Mouse (Mus musculus): ENCODE data around the gene Zfp385a.

The Zfp385a gene

DNA sequence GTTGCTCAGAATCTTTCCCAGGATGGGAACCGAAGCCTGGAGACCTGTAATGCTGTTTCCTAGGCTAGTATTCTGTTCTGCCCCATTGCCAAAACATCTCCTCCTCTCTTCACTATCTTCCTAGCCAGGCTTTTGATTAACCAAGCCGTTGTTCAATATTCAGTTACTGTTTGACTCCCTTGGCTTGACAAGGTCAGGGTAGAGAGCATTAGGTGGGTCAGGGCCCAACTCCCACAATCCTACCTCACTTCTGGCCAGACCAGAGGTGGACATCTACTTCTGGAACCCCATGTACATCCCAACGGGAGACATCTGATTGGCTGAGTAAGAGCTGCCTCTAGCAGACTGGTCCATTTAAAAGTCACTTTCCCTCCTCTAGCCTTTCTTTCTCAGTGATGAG, 23.1 kb upstream of the Zfp385a start:
- no peak for DNase-seq (ENCODE audit: low spot score)

DNA sequence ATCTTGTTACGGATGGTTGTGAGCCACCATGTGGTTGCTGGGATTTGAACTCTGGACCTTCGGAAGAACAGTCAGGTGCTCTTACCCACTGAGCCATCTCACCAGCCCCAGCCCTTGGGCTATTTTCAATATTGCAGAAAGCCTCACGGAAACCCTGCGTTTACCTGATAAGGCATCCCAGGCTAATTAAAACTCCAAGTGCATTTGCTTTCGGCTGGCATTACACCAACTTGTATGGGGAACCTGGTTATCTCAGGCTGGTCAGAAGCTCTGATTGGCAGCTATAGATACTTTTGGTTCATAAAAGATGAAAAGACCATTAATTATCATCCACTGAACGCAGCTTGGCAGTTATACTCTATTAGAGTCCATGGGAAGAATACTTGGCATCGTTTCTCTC, 22.4 kb upstream of the Zfp385a start:
- DNase-seq (ENCODE audit: low spot score) = no peak

DNA sequence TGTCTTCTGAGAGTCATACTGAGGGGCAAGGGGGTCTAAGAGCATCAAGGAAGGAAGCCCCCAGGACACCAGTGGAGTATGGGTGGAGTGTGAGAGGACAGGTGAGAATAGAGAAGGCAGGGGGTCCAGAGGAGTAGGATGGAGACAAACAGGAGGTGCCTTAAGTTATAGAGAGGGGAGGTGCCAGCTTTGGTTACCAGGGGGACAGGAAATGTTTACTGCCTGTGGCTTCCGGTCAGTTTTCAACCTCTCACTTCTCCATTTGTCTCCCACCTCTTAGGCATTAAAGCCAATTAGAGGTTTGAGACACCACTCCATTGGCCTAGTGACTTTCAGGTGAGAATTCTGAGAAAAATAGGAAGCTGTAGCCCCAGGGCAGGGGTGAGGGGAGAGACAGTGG, 21.4 kb upstream of the Zfp385a start:
- DNase-seq (ENCODE audit: low spot score) = no peak

DNA sequence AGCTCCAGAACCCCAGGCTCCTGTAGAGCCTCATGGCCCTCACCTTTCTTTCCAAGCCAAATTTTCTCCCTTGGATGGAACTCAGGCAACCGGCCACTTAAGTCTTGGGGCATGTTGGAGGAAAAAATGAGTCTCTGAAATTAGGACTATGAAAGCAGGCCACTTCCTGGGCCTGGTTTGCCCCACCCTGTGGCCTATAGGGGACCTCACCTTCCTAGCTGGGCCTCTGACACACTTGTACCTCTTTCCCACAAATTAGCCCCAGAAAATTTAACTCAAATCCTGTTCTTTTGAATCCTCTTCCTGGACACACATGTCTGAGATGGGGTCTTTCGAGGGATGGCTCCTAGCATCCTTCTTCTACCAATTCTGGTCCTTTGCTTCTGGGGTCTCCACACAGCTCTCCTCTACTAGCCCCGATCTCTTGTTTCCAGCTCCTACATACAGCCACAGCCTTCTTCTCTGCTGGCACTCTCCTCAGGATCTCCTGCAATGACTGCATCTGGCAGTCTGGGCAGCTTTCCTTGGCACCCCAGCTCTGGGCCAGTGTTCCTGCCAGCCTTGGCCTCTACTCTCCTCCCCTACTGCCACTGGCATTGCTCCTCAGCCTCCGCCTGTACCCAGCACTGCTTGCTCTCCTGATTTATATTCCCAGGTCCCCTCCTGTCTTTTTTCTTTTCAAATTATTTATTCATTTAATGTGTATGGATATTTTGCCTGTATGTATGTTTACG, 20.1 kb upstream of the Zfp385a start:
- no peak for DNase-seq (ENCODE audit: low spot score)

DNA sequence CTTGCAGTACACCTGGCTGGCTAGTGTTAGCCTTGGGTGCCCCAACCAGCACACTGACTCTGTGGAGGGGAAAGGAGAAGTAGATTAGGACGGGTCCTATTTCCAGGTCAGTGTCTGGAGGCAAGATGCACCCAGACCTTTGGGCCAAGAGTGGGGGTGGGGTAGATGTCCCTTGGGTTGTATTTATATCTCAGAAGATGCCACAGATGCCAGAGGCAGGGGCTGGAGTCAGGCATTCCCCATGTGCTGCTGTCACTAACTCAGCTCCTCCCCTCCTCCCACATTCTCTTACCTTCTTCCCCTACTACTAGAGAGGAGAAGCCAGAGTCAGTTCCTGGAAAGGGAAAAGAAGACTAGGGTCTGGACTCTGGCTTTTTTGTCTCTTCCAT, 19.2 kb upstream of the Zfp385a start:
- DNase-seq (ENCODE audit: low spot score) = no peak

DNA sequence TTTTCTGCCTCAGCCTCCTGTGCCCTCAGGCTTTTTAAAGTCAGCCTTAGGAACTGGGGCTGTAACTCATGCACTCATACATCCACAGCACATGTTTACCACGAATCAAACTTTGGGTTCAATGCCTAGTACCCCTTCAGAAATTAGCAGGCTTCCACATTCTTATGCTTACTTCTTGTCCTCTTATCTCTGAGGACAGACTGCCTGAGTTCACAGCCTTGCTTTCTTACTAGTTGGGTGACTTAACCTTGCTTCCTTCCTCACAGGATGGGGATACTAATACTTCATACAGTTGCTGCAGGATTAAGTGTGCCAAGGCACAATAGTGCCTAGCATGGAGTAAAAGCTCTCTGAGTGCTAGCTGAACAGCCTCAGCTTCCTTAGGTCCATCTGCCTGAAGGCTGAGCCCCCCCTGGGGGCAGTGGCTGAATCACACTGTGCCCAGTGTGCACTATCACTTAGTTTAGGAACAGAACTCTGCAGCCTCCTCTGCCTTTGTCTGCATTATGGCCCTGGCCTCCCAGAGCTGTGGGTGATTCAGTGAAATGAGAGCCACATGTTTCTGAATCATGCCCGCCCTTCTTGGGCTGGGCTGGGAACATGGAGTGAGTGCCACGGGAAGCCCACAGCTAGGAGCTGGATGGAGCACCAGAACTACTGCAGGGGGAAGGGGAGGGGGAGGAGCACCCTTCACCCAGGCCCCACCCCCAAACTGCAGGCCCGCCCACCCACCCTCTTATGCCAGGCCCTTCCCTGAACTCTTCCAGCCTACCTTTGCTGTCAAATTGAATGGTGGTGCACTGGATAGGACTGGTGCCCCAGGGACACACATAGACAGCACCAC, 18.6 kb upstream of the Zfp385a start:
- no peak for DNase-seq (ENCODE audit: low spot score)

DNA sequence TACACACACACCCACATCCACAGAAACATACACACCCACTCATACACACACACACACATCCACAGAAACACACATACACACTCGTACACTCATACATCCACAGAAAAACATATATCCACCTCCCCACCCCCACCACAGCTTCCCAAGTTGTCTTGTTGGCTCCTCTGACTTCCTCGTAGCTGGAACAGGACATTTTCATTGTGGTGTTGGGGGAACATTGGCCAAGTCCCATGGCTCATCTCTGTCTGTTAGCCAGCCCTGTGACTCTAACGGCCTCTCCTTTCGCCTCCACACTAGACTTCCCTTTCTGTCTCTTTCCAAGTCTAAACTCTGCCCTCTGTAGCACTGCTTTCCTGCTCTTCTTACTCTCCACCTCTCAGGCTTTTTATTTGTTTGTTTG, 17.9 kb upstream of the Zfp385a start:
- no peak for DNase-seq (ENCODE audit: low spot score)

DNA sequence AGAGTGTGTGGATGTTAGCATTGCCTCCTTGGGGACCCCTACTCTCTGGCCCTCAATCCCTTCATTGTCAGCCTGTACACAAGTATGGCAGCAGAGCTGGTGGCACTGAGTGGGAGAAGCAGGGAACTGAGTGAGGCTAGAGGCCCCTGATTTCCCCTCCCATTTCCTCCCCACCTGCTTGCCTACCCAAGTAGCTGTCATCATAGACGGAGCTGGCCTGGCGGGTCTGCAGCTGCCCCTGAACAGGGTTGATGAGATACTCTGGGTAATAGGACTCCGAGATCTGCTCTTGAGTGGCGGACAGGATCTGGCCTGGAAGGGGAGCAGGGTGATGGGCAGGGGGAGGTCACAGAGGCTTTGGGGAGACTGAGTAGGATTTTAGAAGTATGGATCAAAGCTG, 16.2 kb upstream of the Zfp385a start:
- DNase-seq (ENCODE audit: low spot score) = no peak

DNA sequence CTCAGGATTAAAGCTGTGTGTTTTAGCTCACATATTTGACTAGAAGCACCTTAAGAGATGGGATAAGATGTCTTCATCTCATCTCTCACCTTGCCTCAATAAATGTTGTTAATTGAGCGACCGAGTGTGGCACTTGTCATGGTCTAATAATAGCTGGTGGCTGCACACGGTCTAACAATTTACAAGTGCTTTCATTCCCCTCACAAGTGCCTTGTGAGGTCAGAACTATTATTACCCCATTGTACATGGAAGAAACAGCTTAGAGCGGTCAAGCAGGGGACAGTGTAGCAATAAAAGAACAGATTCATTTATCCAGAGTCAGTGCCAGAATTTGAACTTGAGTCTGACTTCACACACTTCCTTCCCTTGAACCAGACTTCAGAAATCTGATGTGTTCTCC, 15.5 kb upstream of the Zfp385a start:
- DNase-seq (ENCODE audit: low spot score) = no peak

DNA sequence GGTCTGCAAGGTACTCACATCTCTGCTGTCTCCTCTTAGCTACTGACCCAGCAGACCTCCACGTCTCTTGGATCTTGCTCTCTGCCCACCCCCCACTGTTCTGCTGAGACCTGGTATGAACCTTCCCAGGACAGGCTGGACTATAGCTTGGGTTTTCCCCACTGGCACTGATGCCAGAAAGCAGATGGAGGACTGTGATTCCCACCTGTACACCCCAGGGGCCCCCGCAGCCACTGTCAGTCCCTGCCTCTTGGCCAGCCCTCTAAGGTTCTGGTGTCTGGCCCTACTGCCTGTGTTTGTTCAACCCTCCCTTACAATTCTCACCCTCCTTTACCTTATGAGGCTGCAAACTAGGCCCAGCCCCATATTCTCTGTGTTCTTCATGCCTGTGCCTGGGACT, 14.8 kb upstream of the Zfp385a start:
- no peak for DNase-seq (ENCODE audit: low spot score)

DNA sequence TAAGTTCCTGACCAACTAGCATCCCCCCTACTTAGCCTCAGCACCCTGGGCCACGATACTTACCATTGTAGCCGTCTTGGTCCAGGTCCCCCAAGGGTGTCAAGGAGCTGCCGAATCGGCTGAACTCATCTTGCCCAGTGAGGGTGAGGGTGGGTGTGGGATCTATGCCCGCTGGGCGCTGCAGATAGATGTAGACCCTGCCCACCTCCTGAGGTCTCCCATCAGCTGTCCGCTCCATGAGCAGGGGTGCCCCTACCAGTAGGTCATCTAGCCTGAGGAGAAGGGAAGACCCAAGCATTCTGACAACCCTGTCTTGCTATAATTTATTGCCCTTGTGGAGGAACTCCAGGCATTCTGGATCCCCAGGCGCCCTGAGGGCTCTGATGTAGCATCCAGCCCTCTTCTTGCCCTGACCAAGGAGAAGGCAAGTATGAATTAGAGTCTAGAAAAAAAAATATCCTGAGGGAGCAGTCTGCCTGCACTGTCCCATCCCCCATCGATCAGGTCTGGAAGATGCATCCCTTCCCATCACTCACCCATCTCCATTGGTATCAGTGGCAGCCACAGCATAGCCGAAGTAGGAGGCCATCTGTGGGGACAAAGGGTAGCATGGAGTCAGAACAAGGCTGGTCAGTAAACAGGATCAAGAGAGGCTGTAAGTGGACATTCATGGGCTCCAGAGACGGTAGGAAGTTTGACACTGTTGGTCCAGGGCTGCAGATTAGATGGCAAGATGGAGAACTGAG, 13.8 kb upstream of the Zfp385a start:
- no peak for DNase-seq (ENCODE audit: low spot score)

DNA sequence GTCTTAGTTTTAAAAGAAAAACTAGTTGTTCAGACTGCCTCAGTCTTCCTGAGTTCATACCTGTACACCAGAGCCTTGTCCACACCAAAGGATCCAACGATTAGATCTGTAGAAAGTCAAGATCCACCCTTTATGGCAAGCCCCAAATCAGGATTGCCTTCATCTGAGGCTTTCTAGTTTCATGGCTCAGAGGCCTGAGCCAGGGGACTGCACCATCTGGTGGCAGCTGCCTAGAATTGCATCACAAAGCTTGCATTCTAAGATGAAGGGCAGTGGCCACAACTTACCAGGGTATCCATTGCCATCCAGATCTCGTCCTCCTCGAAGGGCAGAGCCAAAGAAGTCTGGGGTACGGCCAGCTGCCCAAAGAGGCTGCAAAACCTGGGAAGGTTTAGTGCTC, 13.0 kb upstream of the Zfp385a start:
- DNase-seq (ENCODE audit: low spot score) = peak; percentile 46

DNA sequence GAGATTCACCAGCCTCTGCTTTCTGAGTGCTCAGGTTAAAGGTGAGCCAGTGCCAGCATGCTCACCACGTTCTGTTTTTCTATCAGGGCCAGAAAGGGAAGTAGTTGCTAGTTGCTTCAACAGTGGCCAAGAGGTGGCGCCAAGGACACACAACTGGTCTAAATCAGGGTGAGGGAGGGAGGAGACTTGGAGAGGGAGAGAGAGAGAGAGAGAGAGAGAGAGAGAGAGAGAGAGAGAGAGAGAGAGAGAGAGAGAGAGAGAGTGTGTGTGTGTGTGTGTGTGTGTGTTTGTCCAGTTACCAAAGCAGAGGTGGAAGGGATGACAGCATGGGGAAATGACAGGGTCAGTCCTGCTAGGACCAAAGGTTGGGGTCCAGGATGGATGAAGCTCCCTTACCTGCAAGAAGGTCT, 7.4 kb upstream of the Zfp385a start:
- DNase-seq (ENCODE audit: low spot score) = no peak

DNA sequence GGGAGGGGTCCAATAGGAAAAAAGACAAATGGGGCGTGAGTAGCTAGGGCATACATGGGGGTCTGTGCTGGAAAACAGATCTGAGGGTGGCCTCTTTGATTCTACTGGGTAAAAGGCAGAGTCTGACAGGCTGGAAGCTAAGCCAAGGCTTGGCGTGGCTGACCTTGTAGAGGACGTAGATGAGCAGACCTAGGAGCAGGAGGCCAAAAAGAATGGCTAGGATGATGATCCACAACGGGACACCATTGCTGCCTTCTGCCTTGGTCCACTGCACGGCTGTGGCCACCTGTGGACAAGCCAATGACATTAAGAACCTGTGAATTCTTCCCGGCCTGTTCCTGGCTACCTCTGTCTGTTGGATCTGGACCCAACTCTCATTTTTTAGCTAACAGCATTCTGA, 5.9 kb upstream of the Zfp385a start:
- no peak for DNase-seq (ENCODE audit: low spot score)

DNA sequence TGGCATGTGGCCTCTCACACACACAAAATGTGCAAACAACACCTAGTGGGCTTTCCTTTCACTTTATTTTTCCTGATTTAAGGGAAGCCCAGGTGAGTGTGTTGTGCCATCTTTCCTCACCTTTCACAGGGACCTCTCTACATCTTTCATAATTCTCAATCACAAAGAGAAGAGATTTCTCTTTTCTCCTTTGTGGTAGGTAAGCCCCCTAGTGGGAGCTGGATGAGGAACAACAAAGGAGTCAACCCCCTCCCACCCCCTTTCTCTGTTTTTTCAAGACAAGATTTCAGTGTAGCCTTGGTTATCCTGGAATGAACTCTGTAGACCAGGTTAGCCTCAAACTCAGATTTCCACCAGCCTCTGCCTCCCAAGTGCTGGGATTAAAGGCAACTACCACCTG, 3.7 kb upstream of the Zfp385a start:
- no peak for DNase-seq (ENCODE audit: low spot score)

DNA sequence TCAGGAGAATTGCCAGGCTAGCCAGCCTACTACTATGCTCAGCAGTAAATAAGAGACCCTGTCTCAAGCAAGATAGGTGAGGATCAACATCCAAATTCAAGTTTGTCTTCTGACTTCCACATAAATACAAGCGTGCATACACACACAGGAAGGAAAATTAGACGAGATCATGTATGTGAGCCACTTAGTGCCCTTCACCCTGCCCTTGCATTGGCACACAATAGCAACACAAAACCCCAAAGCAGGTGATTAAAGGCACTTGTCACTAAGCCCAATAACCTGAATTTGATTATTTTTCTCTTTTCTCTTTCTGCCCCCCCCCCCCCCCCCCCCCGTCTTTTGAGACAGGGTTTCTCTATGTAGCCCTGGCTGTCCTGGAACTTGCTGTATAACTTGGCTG, 3.1 kb upstream of the Zfp385a start:
- no peak for DNase-seq (ENCODE audit: low spot score)

DNA sequence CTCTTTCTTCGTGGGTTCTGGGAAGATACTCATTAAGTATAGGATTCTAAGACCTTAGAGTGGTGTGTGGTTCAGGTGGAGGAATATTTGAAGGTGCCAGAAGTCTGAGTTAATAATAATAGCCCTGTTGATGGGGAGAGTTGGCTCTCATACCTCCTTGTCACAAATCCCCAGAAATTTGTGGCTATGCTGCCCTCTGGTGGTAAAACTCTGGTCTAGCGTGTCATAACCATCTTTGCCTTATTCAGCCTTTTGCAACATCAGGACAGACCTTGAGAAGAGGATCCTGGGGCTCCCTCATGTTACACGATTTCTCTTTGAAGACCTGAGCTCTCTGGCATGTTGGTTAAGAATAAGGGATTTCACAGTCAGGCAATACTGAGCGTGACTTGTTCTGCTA, 2.5 kb upstream of the Zfp385a start:
- peak; percentile 60 for DNase-seq (ENCODE audit: low spot score)

DNA sequence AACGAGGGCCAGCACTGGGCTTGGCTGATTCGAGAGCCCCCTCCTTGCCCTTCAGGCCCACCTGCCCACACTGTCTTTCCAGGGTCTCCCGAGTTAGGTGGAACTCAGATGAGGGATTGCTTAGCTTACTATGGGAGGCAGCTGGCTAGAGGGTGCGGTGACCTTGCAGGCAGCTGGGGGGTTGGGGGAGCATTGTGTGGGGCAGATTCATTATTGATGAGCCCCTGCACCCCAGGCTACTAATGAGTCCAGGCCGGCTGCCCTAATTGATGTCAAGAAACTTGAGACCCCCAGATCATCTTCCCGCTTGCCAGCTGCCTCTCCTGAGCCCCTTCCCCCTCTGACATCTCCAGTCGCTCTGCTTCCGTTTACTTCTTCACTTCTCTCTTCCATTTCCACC, 1.7 kb upstream of the Zfp385a start:
- DNase-seq (ENCODE audit: low spot score) = no peak

DNA sequence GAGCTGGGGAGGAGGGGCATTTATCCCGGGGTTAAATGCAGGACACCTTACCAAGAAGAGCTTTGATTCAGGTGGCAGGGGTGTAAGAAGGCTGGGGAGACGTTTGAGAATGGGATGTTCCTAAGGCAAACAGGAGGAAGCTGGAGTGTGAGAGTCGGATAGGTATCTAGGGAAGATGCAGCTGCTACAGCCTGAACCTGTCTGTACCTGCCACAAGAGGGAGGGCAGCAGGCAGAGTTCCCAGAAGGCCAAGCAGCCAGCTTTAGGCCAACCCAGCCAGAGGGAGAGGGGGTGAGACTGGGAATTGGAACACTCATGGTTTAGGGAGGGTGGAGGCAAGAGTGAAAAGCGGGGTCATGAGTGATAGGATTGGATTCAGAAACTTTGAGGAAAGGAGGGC, 893 bp upstream of the Zfp385a start:
- no peak for DNase-seq (ENCODE audit: low spot score)

DNA sequence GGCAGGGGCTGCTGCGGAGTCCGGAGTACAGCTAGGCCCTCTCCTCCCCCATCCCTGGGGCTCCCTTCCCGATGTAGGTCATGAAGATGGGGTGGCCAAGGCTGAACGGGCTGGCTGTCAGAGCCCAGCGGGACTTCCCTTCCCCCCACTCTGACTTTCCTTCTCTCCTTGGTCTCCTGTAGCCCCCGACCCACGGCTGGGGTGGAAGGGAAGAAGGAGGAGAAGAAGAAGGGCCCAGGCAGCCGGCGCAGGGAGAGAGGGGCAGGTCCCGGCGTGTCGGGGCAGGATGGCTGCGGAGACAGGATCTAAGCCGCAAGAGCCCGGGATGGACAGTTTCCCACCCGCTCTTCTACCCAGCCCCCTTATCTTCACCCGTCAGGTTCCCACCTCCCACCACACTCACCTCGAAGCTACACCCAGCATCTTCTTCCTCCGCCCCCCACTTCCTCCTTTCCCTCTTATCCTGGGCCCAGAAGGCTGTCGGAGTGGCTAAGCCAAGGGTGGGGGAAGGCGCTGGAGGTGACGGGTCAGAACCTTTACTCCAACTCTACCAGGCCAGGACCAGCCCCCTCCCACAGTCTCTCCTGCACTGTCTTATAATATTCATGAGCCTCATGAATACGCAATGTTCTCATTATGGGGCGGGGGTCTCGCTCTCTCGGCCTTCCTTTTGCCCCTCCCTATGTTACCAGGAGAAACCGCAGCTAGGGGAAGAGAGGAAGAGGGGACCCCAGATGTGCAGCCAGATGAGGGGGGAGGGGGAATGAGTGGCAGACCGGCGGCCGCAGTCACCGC, 530 bp downstream of the Zfp385a start:
- DNase-seq (ENCODE audit: low spot score) = no peak

DNA sequence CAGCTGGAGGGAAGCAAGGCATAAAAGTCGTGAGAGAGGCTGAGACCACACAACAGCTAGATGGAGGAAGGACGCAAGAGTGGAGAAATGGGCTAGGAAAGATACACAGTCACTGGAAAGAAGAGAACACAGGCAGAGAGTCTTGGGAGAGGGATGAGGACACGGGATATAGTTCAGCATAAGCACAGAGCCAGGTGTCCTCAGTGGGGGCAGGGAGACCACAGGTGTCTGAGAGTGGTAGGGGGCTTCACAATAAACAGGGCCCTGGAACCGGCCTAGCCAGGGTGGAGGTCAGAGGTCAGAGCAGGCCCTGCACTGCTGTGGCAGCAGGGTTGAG, 1.1 kb downstream of the Zfp385a start:
- DNase-seq (ENCODE audit: low spot score) = no peak

DNA sequence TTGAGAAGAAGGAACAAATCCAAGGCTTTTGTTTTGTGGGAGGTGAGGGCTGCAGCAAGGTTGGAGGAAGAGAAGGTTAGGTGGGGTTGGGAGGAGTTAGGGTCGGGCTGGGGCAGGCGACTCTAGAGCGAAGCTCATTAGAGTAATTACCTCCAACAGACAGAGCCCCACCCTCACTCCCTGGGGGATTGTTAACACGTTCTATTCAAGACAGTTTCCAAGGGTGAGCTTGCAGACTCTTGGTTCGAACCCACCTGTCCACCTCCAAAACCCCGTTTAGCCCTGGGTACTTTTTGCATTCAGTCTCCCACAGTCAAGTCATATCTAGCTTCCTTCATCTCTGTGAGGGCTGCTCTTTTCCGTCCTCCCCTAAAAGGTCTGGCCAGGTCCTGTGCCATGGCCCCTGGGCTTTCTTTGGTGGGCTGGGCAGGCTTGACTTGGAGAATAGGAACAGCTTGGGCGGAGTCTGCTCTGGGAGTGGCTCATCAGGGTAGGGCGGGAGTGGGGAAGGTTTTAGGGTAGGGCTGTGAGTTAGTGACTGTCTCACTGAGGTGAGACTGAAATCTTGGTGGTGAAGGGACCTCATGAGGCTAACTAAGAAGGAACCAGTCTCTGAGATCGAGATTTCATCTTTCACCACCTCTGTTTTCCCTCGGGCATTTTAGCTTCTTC, 2.8 kb downstream of the Zfp385a start:
- DNase-seq (ENCODE audit: low spot score) = no peak
